Mouse (Mus musculus) hindbrain, embryonic 12.5 days (tissue): Measurements from ENCODE around the gene Clip2. TPM values are rescaled to one million over a fixed set of nuclear protein-coding genes. Genes with fewer than 3 reads are reported as not detected.

Source experiments
- ATAC-seq: fragments of 200-750 bp; cut with Nextera tagmentation; 2 replicates; pipeline ENCODE4 v1.8.0; 2017; ENCODE audit warnings: moderate TSS enrichment; ENCODE audit not compliant: low FRiP score
- H3K27ac ChIP-seq: fragments of 300-500 bp; sonication (generic); 2 replicates; pipeline ENCODE4 v1.5.1; 2016; ENCODE audit warnings: mild to moderate bottlenecking
- H3K27me3 ChIP-seq: fragments of 300-500 bp; sonication (generic); 2 replicates; pipeline ENCODE4 v1.6.1; 2016; ENCODE audit warnings: mild to moderate bottlenecking
- H3K36me3 ChIP-seq: fragments of 300-500 bp; sonication (generic); 2 replicates; pipeline ENCODE4 v1.6.1; 2016; ENCODE audit warnings: mild to moderate bottlenecking
- H3K4me1 ChIP-seq: fragments of 300-500 bp; sonication (generic); 2 replicates; pipeline ENCODE4 v1.6.1; 2016
- H3K4me2 ChIP-seq: fragments of 300-500 bp; sonication (generic); replicated peaks from 2 replicates; pipeline ENCODE4 v1.6.1; 2016; ENCODE audit warnings: mild to moderate bottlenecking
- H3K4me3 ChIP-seq: fragments of 300-500 bp; sonication (generic); 2 replicates; pipeline ENCODE4 v1.5.1; 2016; ENCODE audit warnings: mild to moderate bottlenecking
- H3K9ac ChIP-seq: fragments of 300-500 bp; sonication (generic); 2 replicates; pipeline ENCODE4 v1.6.1; 2016; ENCODE audit warnings: mild to moderate bottlenecking, moderate library complexity
- H3K9me3 ChIP-seq: fragments of 300-500 bp; sonication (generic); replicated peaks from 2 replicates; pipeline ENCODE4 v1.6.1; 2016; ENCODE audit warnings: mild to moderate bottlenecking
- WGBS: fragments of 180-500 bp; shearing (Covaris S2); methylation state at CpG from one replicate; pipeline ENCODE4 v1.1.7; 2016; 5-methylcytosine and 5-hydroxymethylcytosine counted together
- polyA plus RNA-seq: library from polyadenylated mRNA; unstranded; fragments of >200 nt; fragmentation: Nextera tagmentation; extraction: Ambion mirVana; gene quantifications from 2 replicates; pipeline ENCODE4 v1.2.1, GENCODE M21; 2016

Gene Clip2
- polyA plus RNA-seq, 1 experiment from 2014 or later, result 12.6 TPM

DNA sequence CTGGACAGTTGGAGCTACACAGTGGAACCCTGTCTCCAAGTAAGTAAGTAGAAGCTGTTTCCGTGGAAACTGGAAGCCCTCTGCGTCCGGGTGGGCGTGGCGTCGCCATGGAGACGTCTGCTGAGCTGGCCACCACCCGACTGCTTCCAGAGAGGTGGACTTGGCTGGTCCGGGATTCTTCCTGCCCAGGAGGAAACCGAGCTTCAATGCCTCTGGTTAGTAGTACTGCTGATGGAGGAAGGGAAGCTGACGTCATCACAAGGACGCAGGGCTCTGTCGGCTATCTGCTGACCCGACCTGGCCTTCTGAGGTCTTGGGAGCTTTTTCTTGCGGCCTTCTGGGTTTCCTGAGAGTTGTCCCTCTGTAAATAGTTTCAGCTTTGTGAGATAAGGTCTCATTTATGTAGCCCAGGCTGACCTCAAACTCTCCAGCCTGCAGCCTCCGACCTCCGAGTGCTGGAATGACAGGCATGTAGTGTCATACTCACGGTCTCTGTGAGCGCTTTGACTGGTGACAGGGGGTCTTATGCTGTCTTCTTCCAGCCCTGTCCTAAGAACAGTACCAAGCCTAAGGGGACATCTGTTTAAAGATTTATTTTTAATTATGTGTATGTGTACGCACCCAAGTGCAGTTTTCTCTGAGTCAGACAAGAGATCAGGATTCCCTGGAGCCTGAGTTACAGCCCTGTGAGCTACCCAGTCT, 3.4 kb upstream of the Clip2 start:
- Histone ChIP-seq H3K36me3 (no peaks in the 10 kb centered on the region), H3K27me3 (no peaks in the 10 kb centered on the region), H3K4me1 (peaks cover 23% of the 10 kb centered on the region), H3K4me3 (0 out of 2 replicates have a peak overlapping the region, but pooled peaks have one; percentile 5), H3K4me2 (peak overlapping the region; percentile 43), H3K9me3 (no peaks in the 10 kb centered on the region), H3K27ac (peak overlapping the region; percentile 50), H3K9ac (0 out of 2 replicates have a peak overlapping the region, but pooled peaks have one; percentile 20)
- 15% methylated on average over 20 of the region's 20 CpGs for WGBS
- ATAC-seq, result no peak

DNA sequence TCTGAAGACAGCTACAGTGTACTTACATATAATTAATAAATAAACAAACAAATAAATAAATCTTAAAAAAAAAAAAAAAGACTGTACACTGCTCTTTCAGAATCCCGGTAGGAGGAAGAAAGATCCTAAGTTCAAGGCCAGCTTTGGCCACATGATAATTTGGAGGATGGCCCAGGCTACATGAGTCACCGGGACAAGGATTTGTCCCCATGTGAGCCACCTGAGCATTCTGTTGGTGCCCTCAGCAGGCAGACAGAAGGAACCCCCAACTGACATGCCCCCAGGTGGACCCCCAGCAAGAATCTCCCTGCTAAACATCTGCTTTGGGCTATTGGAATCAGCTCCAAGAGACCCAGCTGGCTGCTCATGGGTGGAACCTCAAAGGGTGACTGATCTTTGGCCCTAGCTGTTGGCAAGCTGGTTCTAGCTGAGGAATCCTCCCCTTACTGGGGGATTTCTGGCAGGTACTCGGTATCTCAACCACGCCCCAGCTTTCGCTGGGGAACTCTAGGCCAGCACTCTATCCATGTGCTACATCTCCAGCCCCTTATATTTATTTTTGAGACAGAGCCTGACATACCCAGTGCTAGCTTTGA, 1.8 kb upstream of the Clip2 start:
- no peaks in the 10 kb centered on the region for H3K36me3 ChIP-seq
- no peak overlapping the region for H3K9ac ChIP-seq
- H3K27ac ChIP-seq, result no peak overlapping the region
- ATAC-seq, result no peak
- H3K9me3 ChIP-seq, result no peaks in the 10 kb centered on the region
- 86% methylated on average over 5 of the region's 5 CpGs for WGBS
- H3K4me2 ChIP-seq, result no peak overlapping the region
- H3K27me3 ChIP-seq, result no peaks in the 10 kb centered on the region
- H3K4me3 ChIP-seq, result no peak overlapping the region
- peaks cover 37% of the 10 kb centered on the region for H3K4me1 ChIP-seq

DNA sequence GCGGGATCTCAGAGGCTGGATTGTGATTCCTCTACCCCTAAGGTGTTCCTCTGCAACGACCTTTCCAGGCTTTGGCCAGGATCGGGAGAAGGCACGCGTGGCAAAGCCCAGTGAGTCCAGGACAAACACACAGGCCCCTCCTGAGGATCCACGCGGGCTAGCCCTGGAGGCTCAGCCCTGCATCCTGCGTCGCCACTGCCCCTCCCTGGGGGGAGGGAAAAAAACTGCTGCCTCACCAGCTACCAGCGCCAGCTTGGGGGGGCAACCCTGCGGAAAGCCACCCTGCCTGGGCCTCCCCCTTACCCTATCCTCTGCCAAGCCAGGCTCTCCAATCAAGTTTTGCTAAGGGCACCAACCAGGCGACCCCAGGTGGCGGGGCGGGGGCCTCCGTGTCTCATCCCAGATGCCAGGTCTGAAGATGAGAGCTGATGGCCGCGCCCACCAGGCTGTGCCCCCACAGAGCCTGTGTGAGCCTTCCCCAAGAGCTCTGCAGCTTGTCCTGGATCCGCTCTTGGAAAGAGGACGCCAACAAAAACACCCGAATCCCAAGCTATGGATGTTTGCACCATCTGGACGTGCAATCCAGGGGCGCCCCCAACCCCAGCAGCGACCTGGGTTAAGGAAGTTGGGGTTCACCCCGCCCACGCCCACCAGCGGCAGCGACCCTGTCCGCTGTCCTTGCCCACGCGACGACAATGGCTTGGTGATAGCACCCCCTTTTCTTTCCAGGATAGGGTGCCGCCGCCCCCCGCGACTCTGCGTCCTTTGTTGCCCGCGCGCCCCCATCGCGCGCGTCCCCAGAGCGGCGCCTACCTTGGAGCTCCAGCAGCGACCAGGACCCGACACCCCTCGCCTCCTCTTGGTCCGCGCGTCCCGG, 763 bp downstream of the Clip2 start:
- ATAC-seq, result peak; percentile 44
- peaks cover 58% of the 10 kb centered on the region for H3K4me1 ChIP-seq
- no peaks in the 10 kb centered on the region for H3K36me3 ChIP-seq
- peak overlapping the region; percentile 94 for H3K9ac ChIP-seq
- H3K27me3 ChIP-seq, result no peaks in the 10 kb centered on the region
- peak overlapping the region; percentile 98 for H3K27ac ChIP-seq
- H3K4me3 ChIP-seq, result peak overlapping the region; percentile 64
- WGBS, result 2% methylated on average over 51 of the region's 52 CpGs
- peak overlapping the region; percentile 92 for H3K4me2 ChIP-seq
- no peaks in the 10 kb centered on the region for H3K9me3 ChIP-seq

DNA sequence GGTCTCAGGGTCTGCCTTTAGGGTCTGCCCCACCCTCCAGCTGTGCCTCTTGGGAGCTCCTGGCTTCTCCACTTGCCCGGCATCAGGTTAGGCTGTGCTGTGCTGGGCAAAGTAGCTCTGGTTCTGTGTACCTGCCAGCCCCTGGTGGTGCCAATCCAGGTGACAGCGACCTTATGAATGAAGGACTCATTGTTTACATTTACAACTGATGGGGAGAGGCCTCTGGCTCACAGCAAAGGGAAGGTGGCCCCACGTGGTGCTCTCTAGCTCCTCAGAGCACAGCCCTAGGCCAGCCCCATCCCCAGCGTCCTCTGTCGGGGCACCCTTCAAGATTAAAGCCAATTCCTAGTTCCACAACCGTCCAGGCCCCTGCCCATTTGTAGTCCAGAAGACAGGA, 1.4 kb downstream of the Clip2 start:
- H3K4me3 ChIP-seq, result peak overlapping the region; percentile 64
- H3K27me3 ChIP-seq, result no peaks in the 10 kb centered on the region
- 14% methylated on average over 6 of the region's 6 CpGs for WGBS
- peak overlapping the region; percentile 92 for H3K4me2 ChIP-seq
- H3K9me3 ChIP-seq, result no peaks in the 10 kb centered on the region
- peak overlapping the region; percentile 94 for H3K9ac ChIP-seq
- H3K4me1 ChIP-seq, result peaks cover 60% of the 10 kb centered on the region
- no peak for ATAC-seq
- H3K27ac ChIP-seq, result peak overlapping the region; percentile 98
- no peaks in the 10 kb centered on the region for H3K36me3 ChIP-seq

DNA sequence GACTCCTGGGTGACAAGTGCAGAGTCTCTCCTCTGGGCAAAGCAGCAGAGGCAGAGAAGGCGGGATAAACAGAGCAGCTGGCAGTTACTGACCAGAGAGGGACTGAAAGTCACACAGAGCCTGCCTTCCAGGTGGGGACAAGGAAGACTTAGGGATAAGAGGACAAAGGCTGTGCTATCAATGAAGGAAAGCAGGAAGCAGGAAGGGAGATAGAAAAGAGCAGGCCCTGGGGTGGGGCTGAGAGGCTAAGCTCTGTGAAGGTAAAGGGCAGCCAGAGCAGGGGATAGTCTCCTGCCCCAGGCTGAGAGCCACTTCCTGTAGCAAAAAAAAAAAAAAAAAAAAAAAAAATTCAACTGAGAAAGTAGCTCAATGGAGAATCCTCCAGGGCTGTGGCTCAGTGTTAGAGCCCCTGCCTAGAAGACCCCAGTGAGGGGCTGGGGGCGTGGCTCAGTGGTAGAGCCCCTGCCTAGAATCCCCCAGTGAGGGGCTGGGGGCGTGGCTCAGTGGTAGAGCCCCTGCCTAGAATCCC, 2.5 kb downstream of the Clip2 start:
- H3K9me3 ChIP-seq, result no peaks in the 10 kb centered on the region
- no peaks in the 10 kb centered on the region for H3K36me3 ChIP-seq
- ATAC-seq, result no peak
- H3K4me3 ChIP-seq, result no peak overlapping the region
- peak overlapping the region; percentile 92 for H3K4me2 ChIP-seq
- no peak overlapping the region for H3K27ac ChIP-seq
- no peak overlapping the region for H3K9ac ChIP-seq
- WGBS, result 95% methylated on average over 3 of the region's 3 CpGs
- H3K4me1 ChIP-seq, result peaks cover 58% of the 10 kb centered on the region
- no peaks in the 10 kb centered on the region for H3K27me3 ChIP-seq

DNA sequence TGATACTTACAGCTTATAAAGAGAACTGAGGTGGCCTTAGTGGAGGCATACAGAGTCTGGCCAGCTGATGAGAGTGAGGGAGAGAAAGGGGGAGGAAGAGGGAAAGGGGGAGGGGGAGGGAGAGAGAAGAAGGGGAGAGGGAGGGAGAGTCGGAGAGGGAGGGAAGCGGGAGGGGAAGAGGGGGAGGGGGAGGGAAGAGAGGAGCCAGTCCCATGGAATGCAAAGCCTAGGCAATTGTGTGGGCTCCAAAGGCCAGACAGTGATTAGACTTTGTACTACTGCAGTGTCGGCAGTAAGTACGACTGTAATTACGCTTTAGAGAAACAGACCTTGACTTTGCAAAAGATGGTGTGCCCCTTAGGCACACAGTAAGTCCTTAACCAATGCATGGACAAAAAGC, 3.9 kb downstream of the Clip2 start:
- WGBS, result 60% methylated on average over 5 of the region's 5 CpGs
- H3K9me3 ChIP-seq, result no peaks in the 10 kb centered on the region
- no peak overlapping the region for H3K27ac ChIP-seq
- no peak for ATAC-seq
- H3K4me3 ChIP-seq, result no peak overlapping the region
- peak overlapping the region; percentile 2; the same call in 1 of the 2 replicates for H3K4me2 ChIP-seq
- peaks cover 64% of the 10 kb centered on the region for H3K4me1 ChIP-seq
- no peaks in the 10 kb centered on the region for H3K27me3 ChIP-seq
- no peaks in the 10 kb centered on the region for H3K36me3 ChIP-seq
- H3K9ac ChIP-seq, result no peak overlapping the region

DNA sequence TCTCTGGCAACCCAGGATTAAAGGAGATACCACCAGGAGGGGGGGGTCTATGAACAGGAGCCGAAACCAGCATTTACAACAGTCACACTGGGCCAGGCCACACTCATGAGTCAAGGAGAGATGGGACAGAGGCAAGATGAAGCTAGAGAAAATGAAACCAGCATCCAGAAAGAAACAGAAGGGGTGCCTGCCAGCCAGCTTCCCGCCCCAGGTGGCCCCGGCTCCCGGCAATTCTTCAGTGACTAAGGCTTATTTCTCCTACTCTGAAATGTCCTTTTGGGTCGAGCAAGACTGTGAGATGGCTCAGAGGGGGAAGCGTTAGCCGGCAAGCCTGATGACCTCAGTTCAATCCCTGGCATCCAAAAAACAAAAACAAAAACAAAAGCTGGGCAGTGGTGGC, 5.4 kb downstream of the Clip2 start:
- Histone ChIP-seq H3K27me3 (no peaks in the 10 kb centered on the region), H3K9me3 (no peaks in the 10 kb centered on the region), H3K36me3 (no peaks in the 10 kb centered on the region), H3K9ac (no peak overlapping the region), H3K4me2 (no peak overlapping the region), H3K4me3 (no peak overlapping the region), H3K27ac (no peak overlapping the region), H3K4me1 (peaks cover 65% of the 10 kb centered on the region)
- WGBS, result 84% methylated on average over 7 of the region's 7 CpGs
- ATAC-seq, result no peak

DNA sequence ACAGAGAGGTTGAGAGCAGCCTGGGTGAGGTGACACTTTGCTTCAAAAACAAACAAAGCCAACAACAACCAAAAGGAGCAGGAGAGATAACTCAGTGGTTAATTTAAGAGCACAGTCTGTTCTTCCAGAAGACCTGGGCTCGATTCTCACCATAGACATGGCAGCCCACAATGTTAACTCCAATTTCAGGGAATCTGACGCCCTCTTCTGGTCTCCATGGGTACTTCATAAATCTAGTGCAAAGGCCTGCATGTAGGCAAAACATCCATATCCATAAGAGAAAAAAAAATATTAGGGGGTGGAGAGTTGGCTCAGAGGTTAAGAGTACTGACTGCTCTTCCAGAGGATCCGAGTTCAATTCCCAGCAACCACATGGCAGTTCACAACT, 7.0 kb downstream of the Clip2 start:
- H3K27me3 ChIP-seq, result no peaks in the 10 kb centered on the region
- WGBS, result 46% methylated on average over 3 of the region's 3 CpGs
- no peak for ATAC-seq
- no peaks in the 10 kb centered on the region for H3K36me3 ChIP-seq
- H3K9ac ChIP-seq, result no peak overlapping the region
- H3K4me2 ChIP-seq, result no peak overlapping the region
- H3K4me3 ChIP-seq, result no peak overlapping the region
- H3K4me1 ChIP-seq, result peaks cover 71% of the 10 kb centered on the region
- H3K27ac ChIP-seq, result no peak overlapping the region
- H3K9me3 ChIP-seq, result no peaks in the 10 kb centered on the region

DNA sequence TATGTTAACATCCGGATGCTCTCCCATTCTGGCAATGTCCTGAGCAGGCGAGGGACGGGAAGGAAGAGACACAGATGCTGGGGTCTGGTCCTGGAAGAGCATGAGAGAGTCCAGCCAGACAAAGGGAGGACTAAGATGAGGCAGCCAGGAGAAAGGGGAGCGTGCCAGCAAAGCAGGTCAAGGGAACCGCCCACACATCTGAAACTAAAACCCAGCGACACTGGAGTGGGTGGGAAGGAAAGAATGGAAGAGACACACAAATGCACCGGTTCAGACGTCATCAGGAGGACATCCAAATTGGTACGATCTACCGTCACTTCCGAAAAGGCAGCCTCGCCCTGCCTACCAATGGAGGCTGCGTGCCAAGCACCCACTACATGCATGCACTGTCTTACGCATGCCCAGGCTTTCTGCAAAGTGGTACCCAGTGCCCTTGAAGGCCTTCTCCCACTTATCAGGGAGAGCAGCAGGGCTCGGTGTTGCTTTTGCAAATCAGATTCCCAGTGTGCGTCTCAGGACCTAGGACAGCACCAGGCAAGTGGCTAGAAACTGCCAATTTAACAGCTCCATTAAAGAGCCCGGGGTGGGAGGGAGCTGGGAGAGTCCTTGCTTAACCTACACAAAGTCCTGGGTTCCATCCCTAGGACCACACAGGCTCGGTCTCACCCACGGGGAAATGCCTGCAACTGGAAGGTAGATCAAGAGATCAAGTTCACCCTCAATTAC, 7.6 kb downstream of the Clip2 start:
- no peaks in the 10 kb centered on the region for H3K36me3 ChIP-seq
- no peak overlapping the region for H3K9ac ChIP-seq
- H3K4me1 ChIP-seq, result peaks cover 71% of the 10 kb centered on the region
- no peaks in the 10 kb centered on the region for H3K9me3 ChIP-seq
- H3K27me3 ChIP-seq, result no peaks in the 10 kb centered on the region
- no peak overlapping the region for H3K4me3 ChIP-seq
- no peak for ATAC-seq
- H3K4me2 ChIP-seq, result no peak overlapping the region
- WGBS, result 67% methylated on average over 19 of the region's 19 CpGs
- no peak overlapping the region for H3K27ac ChIP-seq

DNA sequence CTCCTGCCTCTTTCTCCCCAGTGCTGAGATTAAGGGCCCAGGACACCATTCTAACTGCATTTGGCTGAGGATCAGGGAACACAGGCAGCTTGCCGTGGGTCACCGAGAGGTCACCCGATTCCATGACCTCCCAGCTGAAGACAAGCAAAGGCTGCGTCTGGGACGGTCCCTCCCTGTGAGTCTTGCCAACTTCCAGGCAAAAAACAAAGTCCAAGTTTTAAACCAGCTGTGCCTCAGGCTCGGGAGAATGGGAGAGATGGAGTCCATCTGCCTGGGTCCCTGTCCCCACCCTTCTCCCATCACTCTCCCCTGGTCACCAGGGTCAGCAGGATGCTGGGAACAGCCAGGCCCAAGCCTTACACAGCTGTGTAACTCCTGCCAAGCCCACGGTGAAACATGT, 10.6 kb downstream of the Clip2 start:
- ATAC-seq, result no peak
- 33% methylated on average over 7 of the region's 7 CpGs for WGBS
- H3K4me3 ChIP-seq, result no peak overlapping the region

DNA sequence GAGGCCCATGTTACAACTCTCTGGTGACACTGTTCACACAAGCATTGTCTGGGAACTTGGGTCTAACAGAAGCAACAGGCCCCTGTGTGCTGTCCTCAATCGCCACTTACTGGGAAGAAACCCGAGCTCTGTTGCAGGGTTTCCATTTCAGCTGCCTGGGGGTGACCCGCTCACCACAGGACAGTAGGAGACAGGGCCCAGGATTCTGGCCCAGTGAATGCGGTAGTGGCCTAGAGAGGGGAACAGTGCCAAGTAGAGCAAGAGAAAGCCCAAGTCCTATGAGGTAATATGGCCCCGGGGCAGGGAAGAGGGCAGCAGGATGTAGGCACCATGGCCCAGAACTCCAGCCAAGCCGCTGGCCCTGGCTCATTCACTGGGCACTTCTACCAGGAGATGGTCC, 11.4 kb downstream of the Clip2 start:
- Histone ChIP-seq H3K4me2 (no peak overlapping the region), H3K36me3 (peaks cover 15% of the 10 kb centered on the region), H3K4me3 (no peak overlapping the region), H3K9me3 (no peaks in the 10 kb centered on the region), H3K27me3 (no peaks in the 10 kb centered on the region), H3K4me1 (peaks cover 40% of the 10 kb centered on the region), H3K27ac (no peak overlapping the region), H3K9ac (no peak overlapping the region)
- ATAC-seq, result no peak
- 68% methylated on average over 6 of the region's 6 CpGs for WGBS

More for the DNA sequence above, 10.6 kb downstream of the Clip2 start:
- H3K4me1 ChIP-seq, result peaks cover 47% of the 10 kb centered on the region
- H3K4me2 ChIP-seq, result no peak overlapping the region
- H3K27ac ChIP-seq, result no peak overlapping the region
- peaks cover 15% of the 10 kb centered on the region for H3K36me3 ChIP-seq
- H3K9me3 ChIP-seq, result no peaks in the 10 kb centered on the region
- H3K27me3 ChIP-seq, result no peaks in the 10 kb centered on the region
- H3K9ac ChIP-seq, result no peak overlapping the region
